Mouse (Mus musculus) liver, embryonic 13.5 days (tissue): ENCODE results near the gene Rtn4rl1. TPM values are rescaled to one million over a fixed set of nuclear protein-coding genes. Genes with fewer than 3 reads are reported as not detected.
"Not testable (repeated sequence)": the region's sequence is repeated elsewhere in the genome, so short reads cannot be mapped to it uniquely, and the experiment has no call there.

Experiments used
- ATAC-seq: fragments of 200-750 bp; cut with Nextera tagmentation; 2 replicates; pipeline ENCODE4 v1.8.0; 2017; ENCODE audit warnings: low read depth, mild to moderate bottlenecking, moderate number of reproducible peaks, moderate library complexity
- DNase-seq: peaks from one replicate; pipeline ENCODE4 v3.0.0; 2022
- H3K27ac ChIP-seq: fragments of 300-500 bp; sonication (generic); 2 replicates; pipeline ENCODE4 v1.5.1; 2015; ENCODE audit warnings: moderate library complexity, mild to moderate bottlenecking, inconsistent platforms
- H3K27me3 ChIP-seq: fragments of 300-500 bp; sonication (generic); 2 replicates; pipeline ENCODE4 v1.6.1; 2015; ENCODE audit warnings: mild to moderate bottlenecking, inconsistent platforms
- H3K36me3 ChIP-seq: fragments of 300-500 bp; sonication (generic); 2 replicates; pipeline ENCODE4 v1.6.1; 2015; ENCODE audit warnings: mild to moderate bottlenecking, inconsistent platforms
- H3K4me1 ChIP-seq: fragments of 300-500 bp; sonication (generic); replicated peaks from 2 replicates; pipeline ENCODE4 v1.6.1; 2015; ENCODE audit warnings: inconsistent platforms
- H3K4me2 ChIP-seq: fragments of 300-500 bp; sonication (generic); 2 replicates; pipeline ENCODE4 v1.6.1; 2015; ENCODE audit warnings: inconsistent platforms, mild to moderate bottlenecking, moderate library complexity
- H3K4me3 ChIP-seq: fragments of 300-500 bp; sonication (generic); replicated peaks from 2 replicates; pipeline ENCODE4 v1.5.1; 2015; ENCODE audit warnings: mild to moderate bottlenecking, inconsistent platforms
- H3K9ac ChIP-seq: fragments of 300-500 bp; sonication (generic); 2 replicates; pipeline ENCODE4 v1.6.1; 2015; ENCODE audit warnings: mild to moderate bottlenecking, inconsistent platforms
- H3K9me3 ChIP-seq: fragments of 300-500 bp; sonication (generic); replicated peaks from 2 replicates; pipeline ENCODE4 v1.6.1; 2016; ENCODE audit warnings: inconsistent platforms
- WGBS: fragments of 180-500 bp; shearing (Covaris S2); methylation state at CpG from one replicate; pipeline ENCODE4 v1.1.7; 2015; ENCODE audit not compliant: insufficient replicate concordance; 5-methylcytosine and 5-hydroxymethylcytosine counted together
- polyA plus RNA-seq: library from polyadenylated mRNA; unstranded; fragments of >200 nt; fragmentation: Nextera tagmentation; extraction: Ambion mirVana; gene quantifications from 2 replicates; pipeline ENCODE4 v1.2.1, GENCODE M21; 2015

The Rtn4rl1 gene
- polyA plus RNA-seq, 1 experiment from 2014 or later = 0.78 TPM

DNA sequence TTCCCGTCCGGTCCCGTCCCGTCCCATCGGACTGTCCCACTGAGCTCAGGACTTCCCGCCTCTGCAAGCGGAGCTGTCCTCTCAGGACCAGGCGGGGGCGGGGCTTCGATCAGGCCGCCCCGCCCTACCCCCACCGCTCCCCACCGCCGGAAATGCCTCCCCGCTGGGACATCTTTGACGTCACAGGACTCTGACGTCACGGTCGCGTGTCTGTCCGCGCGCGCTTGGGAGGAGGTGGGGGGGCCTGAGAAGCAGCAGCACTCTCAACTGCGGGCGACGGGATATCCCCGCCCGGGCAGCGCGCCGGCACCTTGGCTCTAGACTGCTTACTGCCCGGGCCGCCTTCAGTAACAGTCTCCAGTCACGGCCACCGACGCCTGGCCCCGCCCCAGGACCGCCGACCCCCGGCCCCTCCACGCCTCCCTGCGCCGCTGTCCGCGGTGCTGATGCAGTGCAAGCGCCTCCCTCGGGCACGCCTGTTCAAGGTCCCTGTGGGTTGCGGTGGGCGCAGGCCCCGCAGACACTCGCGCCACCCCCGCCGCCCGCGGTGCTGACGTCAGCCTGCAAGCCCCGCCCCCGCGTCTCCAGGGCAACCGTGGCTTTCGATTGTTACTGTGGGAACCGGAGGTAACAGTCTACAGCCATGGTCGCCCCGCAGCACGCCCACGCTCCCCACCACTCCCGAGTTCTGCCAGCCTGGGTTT is 20.3 kb upstream of the Rtn4rl1 start:
- Histone ChIP-seq H3K9me3 (no peaks in the 10 kb centered on the region), H3K27ac (no peak overlapping the region), H3K4me1 (peaks cover 69% of the 10 kb centered on the region), H3K9ac (peak overlapping the region; percentile 57), H3K27me3 (peaks cover 76% of the 10 kb centered on the region), H3K36me3 (peaks cover 18% of the 10 kb centered on the region), H3K4me3 (peak overlapping the region; percentile 70), H3K4me2 (peak overlapping the region; percentile 92)
- ATAC-seq (peak; percentile 51), DNase-seq (peak; percentile 71)
- under 1% methylated on average over 71 of the region's 71 CpGs for WGBS

DNA sequence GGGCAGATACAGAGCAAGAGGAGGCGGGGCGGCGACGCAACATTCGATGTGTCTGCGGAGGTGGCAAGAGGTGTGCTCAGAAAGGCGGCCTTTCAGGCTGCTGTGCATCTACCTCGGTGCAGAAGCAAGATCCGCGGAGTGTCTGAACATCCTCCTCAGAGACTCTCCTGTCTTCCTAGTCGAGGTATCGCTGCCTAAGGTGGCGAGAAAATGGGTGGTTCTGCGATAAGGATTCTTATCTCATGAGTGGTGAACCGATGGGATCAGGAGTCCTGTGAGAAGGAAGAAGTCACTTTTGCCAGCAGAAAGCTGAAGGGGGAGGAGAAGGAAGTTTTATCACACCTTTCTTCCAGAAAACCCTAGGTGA is 19.8 kb upstream of the Rtn4rl1 start:
- peak overlapping the region; percentile 92 for H3K4me2 ChIP-seq
- H3K4me3 ChIP-seq = peak overlapping the region; percentile 70
- H3K9ac ChIP-seq = no peak overlapping the region
- peaks cover 67% of the 10 kb centered on the region for H3K4me1 ChIP-seq
- no peak for DNase-seq
- H3K9me3 ChIP-seq = no peaks in the 10 kb centered on the region
- no peak for ATAC-seq
- H3K27ac ChIP-seq = no peak overlapping the region
- peaks cover 18% of the 10 kb centered on the region for H3K36me3 ChIP-seq
- peaks cover 71% of the 10 kb centered on the region for H3K27me3 ChIP-seq
- WGBS = 2% methylated on average over 15 of the region's 15 CpGs

DNA sequence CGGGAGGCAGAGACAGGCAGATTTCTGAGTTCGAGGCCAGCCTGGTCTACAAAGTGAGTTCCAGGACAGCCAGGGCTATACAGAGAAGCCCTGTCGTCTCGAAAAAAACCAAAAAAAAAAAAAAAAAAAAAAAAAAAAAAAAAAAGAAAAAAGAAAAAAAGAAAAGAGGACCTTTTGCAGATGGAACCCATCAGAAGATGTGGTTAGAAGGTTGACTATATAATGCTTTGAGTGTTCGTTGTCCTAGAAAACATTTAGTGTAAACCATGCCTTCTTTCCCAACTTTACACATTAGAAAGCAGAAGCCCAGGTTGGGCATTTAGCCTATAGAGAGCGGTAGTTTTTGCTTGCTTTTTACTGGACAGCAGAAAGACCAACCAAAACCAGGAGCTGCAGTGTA is 19.0 kb upstream of the Rtn4rl1 start:
- Histone ChIP-seq H3K4me1 (peaks cover 67% of the 10 kb centered on the region), H3K36me3 (peaks cover 18% of the 10 kb centered on the region), H3K27me3 (peaks cover 63% of the 10 kb centered on the region)
- not testable (repeated sequence) for DNase-seq, ATAC-seq, H3K9me3 ChIP-seq, H3K27ac ChIP-seq, H3K9ac ChIP-seq, H3K4me3 ChIP-seq, H3K4me2 ChIP-seq
- 54% methylated on average over 6 of the region's 6 CpGs for WGBS

DNA sequence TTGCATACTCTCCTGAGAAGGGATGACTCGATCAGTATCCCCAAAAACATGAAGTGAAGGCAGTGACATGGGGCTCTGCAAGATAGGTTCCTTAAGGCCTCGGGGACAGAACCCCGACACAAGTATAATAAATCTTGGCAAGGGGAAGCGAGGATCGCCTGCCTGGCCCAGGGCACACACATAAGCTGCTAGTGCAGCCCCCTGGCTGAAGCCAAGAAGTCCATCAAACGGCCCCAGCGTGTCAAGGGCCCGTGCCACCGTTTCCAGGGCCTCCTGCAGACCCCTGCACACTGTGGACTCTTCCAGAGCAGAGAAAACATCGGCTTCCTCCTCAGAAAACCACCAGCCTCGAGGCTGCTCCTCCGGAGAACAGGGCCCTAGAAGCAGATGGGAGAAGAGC is 15.6 kb upstream of the Rtn4rl1 start:
- H3K9me3 ChIP-seq = no peaks in the 10 kb centered on the region
- H3K36me3 ChIP-seq = peaks cover 45% of the 10 kb centered on the region
- peaks cover 35% of the 10 kb centered on the region for H3K4me1 ChIP-seq
- peak overlapping the region; percentile 86 for H3K9ac ChIP-seq
- peak overlapping the region; percentile 73 for H3K27ac ChIP-seq
- peaks cover 29% of the 10 kb centered on the region for H3K27me3 ChIP-seq
- H3K4me2 ChIP-seq = peak overlapping the region; percentile 83
- H3K4me3 ChIP-seq = peak overlapping the region; percentile 83
- 44% methylated on average over 12 of the region's 12 CpGs for WGBS
- DNase-seq (no peak), ATAC-seq (no peak)

DNA sequence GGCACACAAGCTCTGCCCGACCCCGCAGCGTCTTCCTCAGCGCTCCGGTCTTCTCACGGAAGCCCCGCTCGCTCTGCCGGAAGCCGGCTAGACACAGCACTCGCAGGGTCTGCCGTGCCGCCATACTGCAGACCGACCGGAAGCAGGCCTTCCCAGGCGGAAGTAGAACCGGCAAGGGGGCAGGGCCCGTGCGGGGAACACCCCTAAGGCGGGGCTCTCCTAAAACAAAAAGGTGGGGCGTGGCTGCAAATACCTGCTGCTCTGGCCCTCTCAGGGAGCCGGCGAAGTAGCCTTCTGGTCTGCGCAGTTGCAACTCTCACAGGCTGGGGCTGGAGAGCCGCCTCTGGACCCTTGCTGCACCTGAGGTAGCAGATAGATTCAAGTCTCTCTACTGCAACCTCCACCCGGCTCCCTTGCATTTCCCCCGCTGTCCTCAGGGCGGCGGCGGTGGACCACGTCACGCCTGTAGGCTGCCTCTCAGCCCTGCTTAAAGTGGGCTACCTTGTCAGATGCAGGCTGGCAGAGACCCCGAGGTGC is 14.8 kb upstream of the Rtn4rl1 start, which contains the start of gene Ovca2:
Gene Ovca2 (minus strand): TSS at position 164 of the 537 bp plus-strand sequence.
- DNase-seq (peak; percentile 88), ATAC-seq (peak; percentile 94)
- Histone ChIP-seq H3K4me1 (peaks cover 28% of the 10 kb centered on the region), H3K27me3 (peaks cover 21% of the 10 kb centered on the region), H3K4me3 (peak within 1 kb of the TSS; percentile 83), H3K27ac (peak within 1 kb of the TSS; percentile 73), H3K9me3 (no peaks in the 10 kb centered on the region), H3K36me3 (peaks cover 53% of the 10 kb centered on the region), H3K4me2 (peak within 1 kb of the TSS; percentile 83), H3K9ac (peak within 1 kb of the TSS; percentile 86)
- under 1% methylated on average over 33 of the region's 33 CpGs for WGBS

DNA sequence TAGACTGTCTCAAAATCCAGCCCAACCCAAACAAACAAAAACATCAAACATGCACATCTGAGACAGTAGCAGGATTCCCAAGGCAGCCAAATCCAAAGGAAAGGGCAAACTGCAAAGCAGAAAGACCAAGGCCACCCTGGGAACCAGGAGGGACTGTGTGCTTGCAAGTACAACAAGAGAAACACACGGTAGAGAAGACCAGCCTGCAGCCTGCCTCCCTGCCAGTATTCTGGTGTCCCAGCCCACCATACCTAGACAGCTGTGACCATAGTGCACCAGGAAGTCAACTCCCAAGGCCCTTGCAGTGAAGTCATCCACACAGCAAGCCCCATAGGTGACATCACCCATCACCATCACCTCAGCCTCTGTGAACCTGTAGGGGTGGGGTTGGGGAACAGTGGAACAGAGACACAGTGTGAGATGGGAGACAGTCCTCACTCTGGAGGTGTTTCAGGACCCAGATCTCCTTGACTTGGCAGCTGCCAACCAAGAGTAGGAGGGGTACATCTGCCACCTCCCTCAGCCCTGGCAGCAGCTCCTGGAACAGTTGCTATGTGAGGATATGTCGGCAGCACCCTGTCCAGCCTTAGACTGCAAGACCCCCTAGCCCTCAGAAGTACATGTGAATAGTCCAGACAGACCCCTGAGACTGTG is 9.5 kb upstream of the Rtn4rl1 start:
- H3K4me2 ChIP-seq = no peak overlapping the region
- peaks cover 15% of the 10 kb centered on the region for H3K4me1 ChIP-seq
- no peak overlapping the region for H3K27ac ChIP-seq
- ATAC-seq (no peak), DNase-seq (no peak)
- H3K27me3 ChIP-seq = no peaks in the 10 kb centered on the region
- no peaks in the 10 kb centered on the region for H3K9me3 ChIP-seq
- no peak overlapping the region for H3K4me3 ChIP-seq
- 79% methylated on average over 2 of the region's 2 CpGs for WGBS
- H3K9ac ChIP-seq = no peak overlapping the region
- peaks cover 58% of the 10 kb centered on the region for H3K36me3 ChIP-seq

DNA sequence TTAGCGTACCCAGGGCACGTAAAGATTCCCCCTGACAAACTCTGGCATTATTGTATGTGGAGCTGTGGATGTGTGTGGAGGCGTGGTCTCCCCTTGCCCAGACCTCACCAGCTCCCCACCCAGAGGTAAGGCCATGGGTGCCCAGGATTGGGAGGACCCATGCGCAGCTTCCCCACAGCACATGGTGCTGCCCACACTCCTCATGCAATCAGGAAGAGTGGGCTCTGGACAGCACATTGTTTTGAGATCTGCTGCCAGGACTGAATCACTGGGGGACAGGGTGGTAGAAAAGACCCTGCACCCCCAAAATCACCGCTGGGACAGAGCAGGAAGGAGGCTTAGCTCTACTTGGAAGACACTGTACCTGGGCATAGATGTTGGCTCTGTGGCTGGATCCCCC is 9.0 kb upstream of the Rtn4rl1 start:
- H3K4me2 ChIP-seq = no peak overlapping the region
- WGBS = 79% methylated on average over 5 of the region's 5 CpGs
- peaks cover 58% of the 10 kb centered on the region for H3K36me3 ChIP-seq
- no peaks in the 10 kb centered on the region for H3K27me3 ChIP-seq
- H3K4me1 ChIP-seq = peaks cover 15% of the 10 kb centered on the region
- H3K27ac ChIP-seq = no peak overlapping the region; the same call in 1 of the 2 replicates
- ATAC-seq (no peak), DNase-seq (no peak)
- H3K9ac ChIP-seq = no peak overlapping the region
- no peaks in the 10 kb centered on the region for H3K9me3 ChIP-seq
- no peak overlapping the region for H3K4me3 ChIP-seq

DNA sequence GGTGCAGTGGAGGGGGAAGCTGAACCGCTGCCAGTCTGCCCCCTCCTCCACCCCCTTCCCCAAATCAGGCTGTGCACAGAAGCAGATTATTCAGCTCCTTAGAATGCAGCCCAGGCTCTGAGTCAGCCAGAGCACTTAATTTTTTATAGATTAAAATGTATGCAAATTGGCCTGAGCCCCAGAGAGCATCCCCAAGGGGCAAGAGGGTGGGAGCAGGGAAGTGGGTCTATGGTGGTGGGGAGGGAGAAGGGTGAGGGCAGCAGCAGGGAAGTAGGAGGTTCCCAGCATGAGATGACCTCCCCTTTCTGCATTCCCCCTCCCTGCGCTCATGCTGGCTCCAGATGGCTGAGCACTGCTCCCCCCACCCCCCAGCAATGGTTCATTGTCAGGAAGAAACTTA is 8.6 kb upstream of the Rtn4rl1 start:
- Histone ChIP-seq H3K27me3 (no peaks in the 10 kb centered on the region), H3K4me3 (no peak overlapping the region), H3K4me1 (peaks cover 18% of the 10 kb centered on the region), H3K9ac (no peak overlapping the region), H3K4me2 (no peak overlapping the region), H3K36me3 (peaks cover 58% of the 10 kb centered on the region), H3K9me3 (no peaks in the 10 kb centered on the region), H3K27ac (no peak overlapping the region; the same call in 1 of the 2 replicates)
- ATAC-seq (no peak), DNase-seq (no peak)
- WGBS = 88% methylated on average over 2 of the region's 2 CpGs

DNA sequence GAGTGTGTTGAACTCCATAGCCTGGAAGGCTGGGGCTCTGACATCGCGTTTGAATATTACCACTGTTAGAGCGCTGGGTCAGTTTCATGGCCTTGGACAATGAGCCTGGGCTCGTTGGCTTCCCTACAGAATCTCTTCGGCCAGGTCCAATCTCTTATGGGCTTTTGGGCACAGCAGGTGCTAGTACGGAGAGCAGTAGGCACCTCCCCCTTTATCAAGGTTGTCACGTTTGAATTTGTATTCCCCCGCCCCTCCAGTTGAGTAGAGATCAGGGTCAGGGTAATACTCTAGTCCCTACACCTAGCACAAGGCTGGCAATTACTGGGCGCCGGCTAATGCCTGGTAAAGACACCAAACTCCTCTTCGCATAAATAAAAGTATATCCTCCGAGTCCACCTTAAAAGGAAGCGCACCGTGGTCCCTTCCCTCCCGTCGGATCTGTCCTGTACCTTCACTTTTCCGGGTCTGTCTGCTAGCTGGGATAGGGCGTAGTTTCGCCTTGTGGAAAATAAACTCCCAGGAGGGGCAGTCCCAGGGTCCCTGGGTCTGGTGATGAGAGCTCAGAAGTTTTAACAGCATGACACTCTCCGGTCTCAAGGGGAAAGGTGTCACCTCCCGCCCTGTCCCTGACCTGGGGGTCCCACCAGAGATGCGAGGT is 3.7 kb upstream of the Rtn4rl1 start:
- H3K4me1 ChIP-seq = peaks cover 57% of the 10 kb centered on the region
- H3K9ac ChIP-seq = peak overlapping the region; percentile 81
- H3K36me3 ChIP-seq = peaks cover 12% of the 10 kb centered on the region
- peak; percentile 79 for ATAC-seq
- peak overlapping the region; percentile 86 for H3K4me3 ChIP-seq
- H3K27ac ChIP-seq = peak overlapping the region; percentile 80
- peak overlapping the region; percentile 94 for H3K4me2 ChIP-seq
- H3K9me3 ChIP-seq = no peaks in the 10 kb centered on the region
- under 1% methylated on average over 22 of the region's 22 CpGs for WGBS
- peaks cover 42% of the 10 kb centered on the region for H3K27me3 ChIP-seq
- DNase-seq = no peak

DNA sequence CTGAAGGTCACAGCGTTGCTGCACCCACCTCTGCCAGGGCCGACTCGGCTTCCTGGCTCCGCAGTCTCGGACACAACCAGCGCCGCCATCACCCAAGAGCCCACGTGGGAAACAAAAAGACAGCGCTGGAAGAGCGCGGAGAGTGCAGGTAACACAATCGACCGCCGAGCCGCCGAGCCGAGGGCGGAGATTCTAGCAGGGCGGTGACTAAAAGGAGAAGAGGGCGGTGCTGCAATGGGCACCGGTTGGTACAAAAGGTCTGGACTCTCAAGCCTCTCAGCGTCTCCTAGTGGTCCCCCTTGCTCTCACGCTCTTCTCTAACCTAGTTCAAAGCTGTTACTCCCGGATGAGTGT is 3.2 kb upstream of the Rtn4rl1 start:
- ATAC-seq = peak; percentile 77
- Histone ChIP-seq H3K9me3 (no peaks in the 10 kb centered on the region), H3K36me3 (peaks cover 7% of the 10 kb centered on the region; the same call in 1 of the 2 replicates), H3K27me3 (peaks cover 47% of the 10 kb centered on the region), H3K27ac (peak overlapping the region; percentile 80), H3K4me2 (peak overlapping the region; percentile 94), H3K4me1 (peaks cover 61% of the 10 kb centered on the region), H3K9ac (peak overlapping the region; percentile 81), H3K4me3 (peak overlapping the region; percentile 86)
- WGBS = under 1% methylated on average over 24 of the region's 24 CpGs
- DNase-seq = peak; percentile 78

DNA sequence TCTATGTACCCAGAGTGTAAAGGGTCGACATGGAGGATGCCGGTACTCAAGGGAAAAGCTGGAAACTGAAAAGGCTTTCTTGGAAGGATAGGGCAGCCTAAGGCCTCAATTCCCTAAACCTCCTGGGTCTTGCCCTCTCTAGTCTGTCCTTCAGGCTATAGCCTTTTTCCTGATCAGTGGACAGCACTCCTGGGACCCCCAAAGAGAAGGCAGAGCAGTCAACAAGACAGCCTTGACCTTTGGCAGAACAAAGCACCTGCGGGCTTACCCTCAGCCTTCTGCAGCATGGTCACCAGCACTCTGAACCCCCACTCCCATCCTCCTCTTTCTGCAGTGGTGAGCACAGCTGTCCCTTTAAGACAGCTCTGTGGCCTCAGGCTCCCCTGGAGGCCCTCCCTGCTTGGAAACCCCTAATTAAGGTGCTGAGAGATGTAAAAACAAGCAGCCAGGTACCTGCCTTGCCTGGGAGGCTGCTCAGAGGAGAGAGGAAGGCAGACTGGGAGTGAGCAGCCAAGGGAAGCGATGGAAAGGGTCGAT is 2.6 kb upstream of the Rtn4rl1 start, which contains the start of gene Dph1:
Gene Dph1 (minus strand): TSS at position 337 of the 537 bp plus-strand sequence.
- Histone ChIP-seq H3K4me1 (peaks cover 61% of the 10 kb centered on the region), H3K27ac (peak within 1 kb of the TSS; percentile 80), H3K9me3 (no peaks in the 10 kb centered on the region), H3K4me2 (peak within 1 kb of the TSS; percentile 94), H3K27me3 (peaks cover 54% of the 10 kb centered on the region), H3K36me3 (peaks cover 1% of the 10 kb centered on the region; the same call in 1 of the 2 replicates), H3K9ac (peak within 1 kb of the TSS; percentile 81), H3K4me3 (peak within 1 kb of the TSS; percentile 86)
- WGBS = 58% methylated on average over 5 of the region's 5 CpGs
- DNase-seq (no peak), ATAC-seq (no peak)
